Mouse (Mus musculus) layer of hippocampus, adult 9-10 months (tissue): ENCODE data around the gene Alk.

ENCODE experiments used
- DNase-seq: peaks from one replicate; pipeline ENCODE4 v3.0.0; 2022; ENCODE audit warnings: low spot score

Alk gene

DNA sequence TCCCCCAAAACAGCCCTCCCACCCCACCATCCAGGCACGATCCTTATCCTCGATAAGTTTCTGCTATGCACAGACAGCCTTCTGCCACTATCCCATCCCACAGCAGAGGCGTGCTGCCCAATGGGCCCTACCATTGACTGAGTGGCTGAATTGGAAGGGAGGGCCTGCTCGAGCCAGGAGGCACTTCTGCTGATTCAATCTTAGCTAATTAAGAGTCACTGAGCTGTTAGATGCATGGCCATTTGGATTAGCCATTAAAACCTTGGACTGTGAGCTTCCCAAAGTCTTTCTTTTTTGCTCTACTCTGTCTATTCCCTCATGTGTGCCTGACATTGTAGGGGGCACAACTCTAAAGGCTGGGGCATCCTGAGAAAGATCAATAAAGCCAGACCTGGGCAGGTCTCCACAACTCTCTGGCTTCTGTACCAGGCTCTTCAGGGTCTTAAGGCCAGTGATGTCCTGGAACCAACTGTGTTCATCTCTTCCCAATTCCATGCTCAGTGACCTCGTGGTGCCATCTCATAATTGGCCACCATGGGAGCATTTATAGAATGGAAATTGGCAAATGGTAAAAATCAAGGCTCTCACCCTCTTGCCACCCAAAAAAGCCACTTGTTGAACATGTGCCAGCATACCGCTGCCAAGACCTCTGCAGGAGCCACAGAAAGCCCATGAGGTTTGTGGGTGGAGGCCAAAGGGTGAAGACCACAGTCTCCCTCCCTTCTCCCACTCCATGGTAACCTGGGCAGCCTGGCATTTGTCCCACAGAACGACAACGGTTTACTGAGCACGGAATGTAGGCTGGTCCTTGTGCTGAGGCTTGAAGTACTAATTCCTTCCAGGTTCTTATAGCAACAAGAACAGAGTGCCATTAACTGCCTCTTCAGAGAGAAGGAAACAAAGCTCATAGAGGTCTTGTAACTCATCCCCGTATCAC, 582.4 kb downstream of the Alk start:
- no peak for DNase-seq

DNA sequence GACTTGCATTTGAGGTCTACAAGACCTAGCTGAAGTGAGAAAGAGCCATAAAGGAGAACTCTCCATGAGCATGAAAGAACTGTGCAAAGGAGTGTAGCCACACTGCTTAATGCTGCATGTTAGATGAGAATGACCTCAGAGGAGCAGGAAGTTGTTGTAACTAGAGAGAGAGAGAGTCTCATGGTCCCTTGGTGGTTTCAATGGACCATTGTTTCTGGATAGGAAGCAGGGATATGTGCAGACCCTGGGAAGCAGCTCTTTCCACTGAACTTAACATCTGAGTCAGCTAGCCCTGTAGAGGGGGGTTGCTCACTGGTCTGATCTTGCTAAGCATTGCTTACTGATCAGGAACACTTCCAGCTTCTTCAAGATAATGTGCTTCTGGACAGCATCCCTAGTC, 587.1 kb downstream of the Alk start:
- DNase-seq, result no peak

DNA sequence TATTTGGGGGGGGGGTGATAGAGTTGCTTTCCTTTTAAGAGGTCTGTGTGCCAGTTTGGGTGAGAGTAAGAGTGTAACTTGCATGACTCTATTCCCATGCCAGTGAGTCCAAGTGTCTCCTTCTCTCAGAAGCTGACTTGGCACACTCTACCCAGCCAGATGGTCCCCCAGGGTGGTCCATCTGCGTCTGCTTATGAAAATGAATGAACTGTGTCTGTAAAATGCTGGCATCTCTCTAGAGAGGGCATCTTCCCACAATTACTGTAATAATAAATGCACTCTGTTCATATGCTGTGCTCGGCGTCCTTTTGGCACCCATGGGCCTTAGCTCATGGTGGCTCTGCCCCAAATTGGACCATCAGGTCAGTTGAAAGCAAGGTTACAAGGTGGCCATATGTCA, 589.2 kb downstream of the Alk start:
- peak; percentile 75 for DNase-seq

DNA sequence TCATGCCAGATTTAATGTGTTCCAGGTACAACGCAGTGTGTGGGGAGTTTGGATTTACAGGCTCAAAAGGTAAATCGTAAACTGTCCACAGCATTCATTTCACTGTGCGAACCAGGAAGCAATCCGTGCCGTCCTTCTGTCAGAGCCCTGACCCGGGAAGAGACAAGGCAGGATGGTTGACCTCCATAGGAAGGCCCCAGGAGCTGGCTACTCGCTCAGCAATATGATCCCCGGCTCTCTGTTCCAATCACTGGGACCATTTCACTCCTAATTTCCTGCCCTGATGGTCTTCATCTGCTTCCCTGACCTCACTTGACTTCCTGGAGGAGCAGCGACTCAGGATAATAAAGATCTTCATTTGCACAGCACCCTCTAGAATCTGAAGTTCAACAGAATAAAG, 591.7 kb downstream of the Alk start:
- no peak for DNase-seq

DNA sequence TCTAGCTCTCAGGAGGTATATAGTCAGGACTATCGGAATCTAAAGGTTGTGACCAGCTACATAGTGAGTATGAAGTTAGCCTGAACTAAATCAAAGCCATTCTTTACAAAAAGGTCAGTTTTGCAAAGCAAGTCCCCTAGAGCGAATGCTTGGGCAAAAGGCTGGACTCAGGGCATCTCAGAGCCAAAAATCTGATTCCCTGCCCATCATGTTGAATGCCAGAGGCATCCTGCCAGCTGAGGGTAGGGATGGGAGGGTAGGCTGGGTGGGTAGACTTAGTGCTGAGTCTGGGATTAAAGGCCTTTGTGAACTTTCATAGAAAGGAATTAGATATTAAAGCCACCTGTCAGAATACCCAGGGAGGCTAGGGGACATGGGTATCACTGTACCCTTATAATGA, 594.6 kb downstream of the Alk start:
- no peak for DNase-seq

DNA sequence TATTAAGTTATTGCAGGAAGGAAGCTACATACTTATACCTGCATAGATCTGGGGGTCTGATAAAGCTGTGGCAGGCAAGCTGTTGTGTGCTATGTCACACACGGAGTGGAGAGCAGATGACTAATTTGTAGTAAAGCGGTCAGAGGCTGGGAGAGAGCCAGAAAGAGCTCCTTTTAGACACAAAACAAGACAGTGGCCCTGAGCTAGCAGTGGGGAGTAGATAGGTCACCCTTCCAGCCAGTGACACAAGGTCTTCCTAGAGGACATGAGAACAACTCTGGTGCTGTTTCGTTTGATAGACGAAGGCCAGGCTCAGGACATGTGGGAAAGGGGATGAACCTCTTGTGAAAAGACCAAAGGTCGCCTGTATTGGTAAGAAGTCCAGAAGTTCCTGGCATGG, 596.0 kb downstream of the Alk start:
- DNase-seq, result no peak

DNA sequence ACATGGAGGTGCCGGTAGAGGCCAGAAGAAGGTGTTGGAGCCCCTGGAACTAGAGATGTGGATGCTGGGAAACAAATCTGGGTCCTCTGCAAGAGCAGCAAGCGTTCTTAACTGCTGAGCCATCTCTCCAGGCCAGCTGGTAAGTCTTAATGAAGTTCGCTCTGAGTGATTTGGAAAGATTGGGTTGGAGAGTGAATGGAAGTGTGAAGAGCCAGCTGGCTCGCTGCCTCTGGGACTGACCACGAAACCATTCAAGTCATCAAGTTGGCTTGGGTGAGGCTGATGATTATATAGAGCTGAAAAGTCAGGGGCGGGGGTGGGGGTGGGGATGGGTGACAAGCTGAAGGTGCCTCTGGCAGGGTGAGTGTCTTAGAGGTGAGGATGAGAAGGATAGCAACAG, 599.1 kb downstream of the Alk start:
- DNase-seq, result no peak

DNA sequence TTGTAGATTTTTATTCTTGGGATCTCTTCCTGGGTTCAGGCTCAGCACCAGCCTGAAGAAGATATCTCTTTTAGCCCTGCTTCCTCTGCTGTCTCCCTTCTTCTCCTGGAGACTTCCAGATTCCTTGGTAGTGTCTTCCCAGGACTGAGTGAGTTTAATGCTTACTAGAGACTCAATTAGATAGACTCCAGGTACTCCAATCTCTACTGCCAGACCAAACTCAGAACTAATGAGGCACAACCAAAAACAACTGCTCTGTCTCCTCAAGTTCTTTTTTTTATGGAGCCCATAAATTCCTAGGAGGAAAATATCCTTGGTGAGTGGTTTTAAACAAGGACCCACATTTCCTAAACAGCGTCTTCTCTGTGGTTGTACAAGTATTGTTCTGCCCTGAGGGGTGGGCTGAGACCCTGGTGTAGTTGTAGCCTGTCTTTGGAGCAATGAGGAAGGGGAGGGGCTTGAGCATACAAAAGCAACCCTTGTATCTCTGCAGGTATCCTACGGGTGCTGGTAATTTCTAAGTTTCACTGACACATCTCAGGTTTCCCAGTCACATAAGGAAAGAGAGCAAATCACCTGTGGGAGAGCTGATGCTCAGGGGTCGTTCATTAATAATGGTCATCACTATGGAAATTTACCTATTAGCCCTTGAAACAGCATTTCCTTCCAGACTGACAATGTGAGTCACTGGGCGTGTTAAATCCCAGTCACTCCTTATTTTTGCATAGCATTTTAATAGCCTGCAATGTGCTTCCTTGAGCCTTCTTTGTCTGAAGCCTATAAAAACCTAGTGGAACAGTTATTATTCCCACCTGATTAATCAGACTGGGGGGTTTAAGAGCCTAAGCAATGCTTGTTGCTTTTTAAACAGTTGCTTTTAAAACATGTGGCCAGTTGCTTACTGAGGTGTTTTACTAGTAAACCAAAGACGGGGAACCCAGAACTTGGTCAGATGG, 604.6 kb downstream of the Alk start:
- no peak for DNase-seq

DNA sequence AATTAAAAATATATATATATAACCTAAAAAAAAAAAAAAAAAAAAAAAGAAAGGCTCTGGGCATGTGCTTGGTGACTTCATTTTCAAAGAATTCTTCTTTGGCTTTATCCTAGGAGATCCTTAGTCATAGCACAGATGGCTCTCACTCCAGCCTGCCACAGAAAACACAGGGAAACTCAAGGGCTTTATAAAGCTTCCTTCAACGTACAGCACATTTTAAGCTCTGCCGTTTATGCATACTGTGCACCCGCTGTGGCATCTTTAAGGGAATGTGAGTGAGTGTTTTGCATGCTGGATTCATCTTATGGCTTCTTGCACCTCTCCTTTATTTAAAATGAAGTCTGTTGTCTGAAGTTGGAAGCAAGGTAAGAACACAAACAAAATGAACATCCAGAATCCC, 606.7 kb downstream of the Alk start:
- DNase-seq, result no peak

DNA sequence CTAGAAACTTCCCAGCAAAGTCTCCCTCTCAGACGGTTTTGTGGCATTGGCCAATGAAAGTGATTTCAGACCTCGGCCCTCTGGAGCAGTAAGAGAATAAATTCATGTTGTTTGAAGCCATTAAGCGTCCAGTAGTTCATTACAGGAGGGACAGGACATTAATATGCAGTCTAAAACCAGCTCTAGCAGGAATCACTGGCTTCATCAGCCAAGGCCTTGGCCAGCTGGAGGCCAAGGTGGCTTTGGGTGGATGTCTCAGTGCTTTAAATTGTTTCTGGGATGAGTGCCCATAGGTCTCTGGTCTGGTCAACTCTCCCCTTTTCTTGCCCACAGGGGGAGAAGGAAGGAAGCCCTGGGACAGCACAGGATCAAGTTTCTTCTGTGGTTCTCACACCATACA, 608.9 kb downstream of the Alk start:
- DNase-seq, result no peak

DNA sequence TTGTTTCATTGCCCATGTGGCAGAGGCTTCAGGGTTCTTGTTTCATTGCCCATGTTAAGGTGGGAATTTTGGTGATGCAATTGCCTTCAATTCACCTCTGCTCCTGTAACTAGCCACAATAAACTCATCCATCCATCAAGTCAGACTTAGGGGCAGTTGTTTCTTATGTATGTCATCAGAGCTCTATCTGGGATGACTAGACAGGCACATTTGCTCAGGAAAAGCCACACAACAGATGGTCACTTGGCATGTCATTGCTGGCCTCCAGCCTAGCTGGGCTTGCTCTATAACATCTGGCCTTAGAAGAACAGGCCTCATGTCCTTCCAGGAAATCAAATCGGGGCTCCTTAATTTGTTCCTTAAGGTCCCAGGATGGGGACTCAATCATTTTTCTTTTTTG, 610.3 kb downstream of the Alk start:
- DNase-seq, result no peak

DNA sequence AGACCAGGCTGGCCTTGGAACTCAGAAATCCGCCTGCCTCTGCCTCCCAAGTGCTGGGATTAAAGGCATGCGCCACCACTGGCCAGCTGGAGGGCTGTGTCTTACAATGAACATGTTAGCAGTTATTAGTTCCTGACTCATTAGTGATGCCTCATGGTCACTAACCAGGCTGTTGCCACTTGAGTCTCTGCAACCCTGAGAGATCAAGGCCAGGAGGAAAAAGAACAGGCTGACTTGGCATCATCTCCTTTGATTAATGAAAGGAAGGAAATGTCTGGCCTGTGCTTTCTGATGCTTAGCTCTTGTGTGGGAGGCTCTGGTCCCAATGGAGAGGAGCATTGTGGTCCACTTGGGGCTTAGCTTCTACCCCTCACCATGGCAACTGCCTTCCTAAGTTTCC, 611.4 kb downstream of the Alk start:
- no peak for DNase-seq

DNA sequence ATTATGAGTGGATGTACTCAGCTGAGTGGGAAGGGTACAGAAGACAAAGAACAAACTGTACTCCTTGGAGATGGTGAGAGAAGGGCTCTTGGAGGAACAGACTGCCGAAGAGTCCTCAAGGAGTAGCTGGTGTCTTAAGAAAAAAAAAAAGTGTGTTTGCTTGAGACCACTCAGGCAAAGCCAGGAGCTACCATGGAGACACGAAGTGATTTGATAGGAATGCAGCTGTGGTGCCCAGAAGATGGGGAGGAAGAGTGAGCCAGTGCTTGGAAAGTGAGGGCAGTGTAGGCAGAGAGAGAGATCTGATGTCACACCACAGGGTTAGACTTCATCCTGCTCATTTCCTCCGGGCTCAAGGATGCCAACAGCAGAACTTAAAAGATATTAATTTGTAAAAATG, 613.2 kb downstream of the Alk start:
- no peak for DNase-seq

DNA sequence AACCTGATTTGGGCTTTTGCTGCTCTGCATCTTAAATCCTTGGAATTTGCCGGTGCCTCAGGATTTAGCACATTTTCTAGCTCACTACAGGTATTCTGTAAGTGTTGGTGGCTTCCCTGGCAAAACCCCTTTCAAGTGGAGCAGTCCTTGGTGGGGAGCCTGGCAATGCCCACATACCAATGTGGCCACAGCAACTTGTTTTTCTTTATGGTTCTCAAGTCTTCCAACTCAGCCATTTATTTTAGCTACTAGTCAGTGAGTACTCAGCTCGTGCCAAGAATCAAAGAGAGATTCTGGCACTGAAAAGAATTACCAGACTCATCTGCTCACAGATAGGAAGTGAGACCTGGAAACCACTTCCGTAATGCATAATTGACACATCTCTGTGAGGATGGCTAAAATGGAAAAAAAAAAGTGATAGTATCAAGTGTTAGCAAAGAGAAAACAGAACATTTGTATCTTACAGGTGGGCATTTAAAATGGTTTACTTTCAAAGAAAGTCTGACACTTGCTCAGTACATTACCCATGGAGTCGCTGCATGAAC, 614.2 kb downstream of the Alk start:
- DNase-seq, result no peak

DNA sequence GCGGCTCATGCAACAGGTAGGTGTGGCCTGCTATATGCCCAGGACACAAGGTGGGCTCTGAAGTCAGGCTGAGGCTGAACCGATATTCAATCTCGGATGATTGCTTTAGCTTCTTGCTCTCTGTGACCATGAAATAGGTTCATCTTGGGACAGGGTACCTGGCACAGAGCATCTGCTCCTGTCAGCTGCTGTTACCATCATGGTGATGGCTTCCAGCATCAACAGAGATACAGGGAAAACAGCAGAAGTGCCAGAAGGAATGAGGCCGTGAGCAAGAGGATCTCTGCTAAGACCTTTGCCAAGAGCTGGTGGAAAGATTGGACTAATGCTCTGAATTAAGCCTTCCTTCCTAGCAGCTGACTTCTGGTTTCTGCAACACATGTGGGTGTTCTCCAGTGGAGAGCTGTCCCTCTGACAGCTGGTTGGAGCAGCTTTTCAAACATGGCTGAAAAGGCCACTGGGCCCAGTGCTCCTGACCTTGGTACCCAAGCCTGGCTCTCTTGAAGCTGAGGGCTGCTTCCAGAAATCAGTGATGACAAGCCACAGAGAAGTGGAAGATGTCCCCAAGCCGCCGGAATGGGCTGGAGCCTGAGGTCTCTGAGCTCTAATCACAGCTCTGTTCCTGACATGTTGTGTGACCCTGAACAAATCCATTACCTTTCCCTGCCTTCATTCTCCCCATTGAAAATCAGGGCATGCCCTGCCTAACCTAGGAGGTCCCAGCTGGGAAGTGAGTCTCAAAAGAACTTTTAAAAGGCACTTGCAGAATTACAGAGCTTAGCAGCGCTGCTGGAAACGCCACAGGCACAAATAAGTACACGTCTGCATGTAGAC, 615.5 kb downstream of the Alk start:
- DNase-seq, result no peak

DNA sequence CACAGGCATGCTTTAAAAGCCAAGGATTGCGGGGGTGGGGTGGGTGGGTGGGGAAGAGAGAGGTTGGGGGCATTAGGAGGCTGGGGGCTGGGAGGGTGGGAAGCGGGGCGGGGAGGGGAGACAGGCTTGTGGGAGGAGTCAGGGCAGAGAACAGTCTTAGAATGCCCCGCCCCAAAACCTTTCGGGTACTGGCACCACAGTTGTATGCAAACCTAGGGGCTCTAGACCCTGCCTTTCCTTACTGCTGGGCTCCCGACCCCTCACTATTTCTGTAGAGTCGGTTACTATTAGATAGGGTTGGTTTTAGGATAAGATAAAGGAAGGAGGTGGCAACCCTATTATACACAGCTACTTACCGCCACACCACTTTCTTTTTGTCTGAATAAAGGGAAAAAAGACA, 617.4 kb downstream of the Alk start:
- DNase-seq, result no peak

DNA sequence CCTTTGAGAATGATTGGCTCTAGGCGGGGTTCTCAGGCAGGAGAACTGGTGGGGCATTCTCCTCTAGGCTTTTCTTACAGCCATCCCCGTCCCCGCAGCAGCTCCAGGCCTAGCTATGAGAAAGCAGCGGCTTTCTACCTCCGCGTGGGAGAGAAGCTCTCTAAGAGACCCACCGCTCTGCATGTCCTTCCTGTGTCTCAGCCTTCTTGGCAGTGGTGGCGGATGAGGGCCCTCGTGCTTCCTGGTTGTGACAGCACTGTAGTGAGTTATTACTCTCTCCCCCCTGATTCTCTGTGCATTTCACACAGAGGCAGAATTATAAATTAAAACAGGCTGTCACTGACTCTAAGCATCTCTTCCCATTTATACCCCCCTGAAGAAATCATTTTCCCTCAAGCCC, 618.0 kb downstream of the Alk start:
- DNase-seq, result no peak

DNA sequence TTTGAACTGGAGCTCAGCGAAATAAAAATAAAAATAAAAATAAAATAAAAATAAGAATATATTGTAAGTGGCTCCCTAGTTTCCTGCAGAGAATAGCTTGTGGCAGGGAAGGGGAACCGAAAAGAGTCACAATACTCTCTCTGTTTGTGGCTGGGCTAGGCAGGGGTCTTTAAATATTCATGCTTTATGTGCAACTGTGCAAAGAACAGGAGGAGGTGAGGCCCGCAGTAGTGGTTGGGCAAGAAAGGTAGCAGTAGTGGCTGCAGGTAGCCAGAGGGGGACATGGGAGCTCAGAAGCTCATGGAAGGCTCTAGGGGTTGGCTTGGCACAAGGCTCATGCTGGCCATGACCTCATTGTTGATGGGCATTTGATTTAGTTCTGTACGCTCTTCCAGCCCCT, 623.2 kb downstream of the Alk start:
- no peak for DNase-seq

DNA sequence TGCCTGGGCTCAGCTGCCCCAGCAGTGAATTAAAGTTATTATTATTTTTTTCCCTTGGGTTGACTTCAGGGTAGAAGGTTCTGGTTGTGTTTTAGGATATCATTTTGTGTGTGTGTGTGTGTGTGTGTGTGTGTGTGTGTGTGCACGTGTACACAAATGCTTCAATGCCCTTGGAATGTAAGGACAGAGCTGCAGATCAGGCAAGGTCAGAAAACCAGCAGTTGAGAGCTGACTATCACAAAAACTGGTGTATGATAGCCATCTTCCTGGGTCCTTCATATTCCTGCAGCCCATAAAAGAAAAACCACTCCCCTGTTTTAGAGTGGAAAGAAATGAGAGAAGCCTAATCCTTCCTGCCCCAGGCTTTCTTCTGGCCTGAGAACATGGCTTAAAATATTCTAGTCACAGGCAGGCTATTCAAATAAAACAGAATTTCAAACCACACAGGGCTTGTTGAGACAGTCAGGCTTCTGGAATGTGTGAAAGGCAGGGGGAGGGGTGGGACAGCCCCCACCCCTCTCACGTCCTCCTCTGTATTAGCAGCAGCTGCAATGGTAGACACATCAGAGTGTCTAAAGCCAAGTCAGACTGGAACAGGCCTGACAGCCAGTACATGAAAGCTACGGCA, 623.8 kb downstream of the Alk start:
- no peak for DNase-seq

DNA sequence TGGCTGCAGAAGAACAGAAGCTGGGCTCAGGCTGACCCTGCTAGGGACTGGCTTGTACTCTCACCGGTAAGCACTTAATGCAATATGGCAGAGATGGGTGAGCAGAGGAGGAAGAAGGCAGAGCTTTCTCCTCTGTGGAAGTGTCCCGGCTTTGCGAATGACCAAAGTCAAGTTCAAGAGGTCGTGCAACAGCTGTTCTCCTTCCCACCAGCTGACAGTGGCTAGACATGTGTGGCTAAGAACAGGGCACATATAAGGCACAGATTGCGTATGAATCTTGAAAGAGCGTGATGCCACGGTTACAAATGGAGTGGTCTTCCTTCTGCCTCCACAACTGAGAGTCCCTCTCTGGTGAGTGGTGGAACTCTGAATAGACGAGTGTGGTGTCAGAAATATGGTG, 625.3 kb downstream of the Alk start:
- no peak for DNase-seq

DNA sequence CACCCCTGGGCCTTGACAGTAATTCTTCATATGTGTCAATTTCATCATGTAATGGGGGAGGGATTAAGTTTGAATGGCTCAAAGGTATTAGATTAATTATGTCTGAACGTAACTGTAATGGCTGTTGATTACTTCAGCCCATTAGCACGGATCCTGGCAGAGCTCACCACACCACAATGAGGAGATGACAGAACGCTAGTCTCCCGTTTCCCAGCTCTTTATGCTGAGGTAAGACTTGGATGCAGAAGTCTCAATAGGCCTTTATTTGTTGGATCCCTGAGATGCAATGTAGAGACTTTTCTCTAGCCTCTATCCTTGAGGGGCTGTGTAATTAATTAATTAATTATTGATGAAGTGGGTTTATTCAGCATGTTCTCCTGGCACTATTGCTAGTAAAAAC, 627.8 kb downstream of the Alk start:
- DNase-seq, result no peak
